ENCODE assay signal across 19 mouse cellular contexts in genomic region chr5:90661852-90662251, GRCm38 (mm10). TPM values are rescaled to one million over a fixed set of nuclear protein-coding genes. Genes with fewer than 3 reads are reported as not detected.
DNase-seq lines count a peak whose midpoint lies in the region; ATAC-seq lines count a peak whose summit lies in the region.
"Had no signal": no experiment of that assay in that cellular context is flagged by ENCODE, and none has a peak within 500 bp of the region (broad histone marks: within the 10 kb centered on the region; RNA-seq: fewer than 3 reads in every experiment).

No protein-coding gene starts in this region.

- no peaks in the 10 kb centered on the region for H3K9me3 ChIP-seq in hindbrain, embryonic 15.5 days
- no peaks in the 10 kb centered on the region for H3K9me3 ChIP-seq in hindbrain, embryonic 11.5 days (ENCODE audit: control insufficient read depth, low read length)
- no peaks in the 10 kb centered on the region for H3K9me3 ChIP-seq in midbrain, embryonic 13.5 days
- H3K9me3 ChIP-seq in midbrain, embryonic 10.5 days (replicated peaks), result no peaks in the 10 kb centered on the region
- H3K9me3 ChIP-seq in midbrain, embryonic 14.5 days (ENCODE audit: control insufficient read depth, low read length), result no peaks in the 10 kb centered on the region
- H3K9me3 ChIP-seq: heart, embryonic 12.5 days; lung, embryonic 15.5 days had no signal

- H3K27me3 ChIP-seq in hindbrain, embryonic 15.5 days, result no peaks in the 10 kb centered on the region
- H3K27me3 ChIP-seq in hindbrain, embryonic 11.5 days (ENCODE audit: control insufficient read depth, insufficient read depth, low read length), result no peaks in the 10 kb centered on the region
- H3K27me3 ChIP-seq in midbrain, embryonic 13.5 days, result no peaks in the 10 kb centered on the region
- no peaks in the 10 kb centered on the region for H3K27me3 ChIP-seq in midbrain, embryonic 10.5 days (ENCODE audit: low read depth, poor library complexity, severe bottlenecking)
- no peaks in the 10 kb centered on the region for H3K27me3 ChIP-seq in midbrain, embryonic 14.5 days (ENCODE audit: control insufficient read depth, insufficient read depth, low read length)

- no peak for DNase-seq in hindbrain, embryonic 11.5 days (ENCODE audit: low spot score)
- DNase-seq in midbrain, embryonic 10.5 days (ENCODE audit: low spot score), result no peak
- DNase-seq in midbrain, embryonic 14.5 days, result no peak
- DNase-seq in adrenal gland, postnatal 14 days, result no peak
- DNase-seq: cerebellum, adult 11 months; kidney, adult 11 months had no signal

- no peak overlapping the region for H3K4me3 ChIP-seq in hindbrain, embryonic 15.5 days
- no peak overlapping the region for H3K4me3 ChIP-seq in hindbrain, embryonic 11.5 days (ENCODE audit: low read depth, low read length)
- no peak overlapping the region for H3K4me3 ChIP-seq in midbrain, embryonic 13.5 days (replicated peaks)
- H3K4me3 ChIP-seq in midbrain, embryonic 10.5 days, result no peak overlapping the region
- no peak overlapping the region for H3K4me3 ChIP-seq in midbrain, embryonic 14.5 days (replicated peaks; ENCODE audit: low read depth, low read length)
- H3K4me3 ChIP-seq: heart, embryonic 12.5 days; lung, embryonic 15.5 days had no signal

- H3K9ac ChIP-seq in hindbrain, embryonic 15.5 days, result no peak overlapping the region
- H3K9ac ChIP-seq in hindbrain, embryonic 11.5 days (ENCODE audit: low read depth, low read length), result no peak overlapping the region
- no peak overlapping the region for H3K9ac ChIP-seq in midbrain, embryonic 13.5 days (replicated peaks)
- no peak overlapping the region for H3K9ac ChIP-seq in midbrain, embryonic 14.5 days (replicated peaks; ENCODE audit: low read length)
- H3K9ac ChIP-seq: heart, embryonic 12.5 days; hindbrain, embryonic 14.5 days; liver, embryonic 14.5 days; lung, embryonic 15.5 days had no signal

- H3K4me1 ChIP-seq in hindbrain, embryonic 15.5 days (replicated peaks), result no peaks in the 10 kb centered on the region
- no peaks in the 10 kb centered on the region for H3K4me1 ChIP-seq in hindbrain, embryonic 11.5 days (replicated peaks; ENCODE audit: control insufficient read depth, insufficient read depth, low read length)
- H3K4me1 ChIP-seq in midbrain, embryonic 13.5 days (replicated peaks), result no peaks in the 10 kb centered on the region
- H3K4me1 ChIP-seq in midbrain, embryonic 10.5 days, result no peaks in the 10 kb centered on the region
- H3K4me1 ChIP-seq in midbrain, embryonic 14.5 days (ENCODE audit: control insufficient read depth, insufficient read depth, low read length), result no peaks in the 10 kb centered on the region
- H3K4me1 ChIP-seq: heart, embryonic 12.5 days; lung, embryonic 15.5 days had no signal

- ATAC-seq in hindbrain, embryonic 15.5 days (ENCODE audit: low FRiP score, low read depth), result 0 out of 2 replicates have a peak, but pooled peaks have one; percentile 21
- ATAC-seq in hindbrain, embryonic 11.5 days (ENCODE audit: low FRiP score), result no peak
- peak; percentile 35; the same call in 1 of the 2 replicates for ATAC-seq in midbrain, embryonic 13.5 days
- ATAC-seq in midbrain, embryonic 14.5 days (ENCODE audit: low FRiP score, low TSS enrichment), result 0 out of 2 replicates have a peak, but pooled peaks have one; percentile 21
- ATAC-seq in CD4-positive, CD25-positive, alpha-beta regulatory T cell, adult 4 months, result no peak
- ATAC-seq: activated CD4-positive, CD25-positive, alpha-beta regulatory T cell, adult 4 months had no signal

- no peak overlapping the region for H3K4me2 ChIP-seq in hindbrain, embryonic 15.5 days
- H3K4me2 ChIP-seq in hindbrain, embryonic 11.5 days (replicated peaks; ENCODE audit: low read depth, low read length), result no peak overlapping the region
- no peak overlapping the region for H3K4me2 ChIP-seq in midbrain, embryonic 13.5 days (replicated peaks)
- no peak overlapping the region for H3K4me2 ChIP-seq in midbrain, embryonic 14.5 days (ENCODE audit: low read length)
- H3K4me2 ChIP-seq: heart, embryonic 12.5 days; hindbrain, embryonic 14.5 days; lung, embryonic 15.5 days had no signal

- WGBS in hindbrain, embryonic 15.5 days, result 64% methylated on average over 8 of the region's 8 CpGs
- WGBS in hindbrain, embryonic 11.5 days, result 61% methylated on average over 8 of the region's 8 CpGs
- WGBS in midbrain, embryonic 13.5 days, result 69% methylated on average over 8 of the region's 8 CpGs
- WGBS in midbrain, embryonic 10.5 days, result 74% methylated on average over 8 of the region's 8 CpGs
- WGBS in midbrain, embryonic 14.5 days, result 67% methylated on average over 8 of the region's 8 CpGs

- H3K27ac ChIP-seq in hindbrain, embryonic 15.5 days (replicated peaks), result no peak overlapping the region
- no peak overlapping the region for H3K27ac ChIP-seq in hindbrain, embryonic 11.5 days (ENCODE audit: low read depth, low read length)
- H3K27ac ChIP-seq in midbrain, embryonic 13.5 days, result no peak overlapping the region
- no peak overlapping the region for H3K27ac ChIP-seq in midbrain, embryonic 10.5 days (replicated peaks)
- H3K27ac ChIP-seq in midbrain, embryonic 14.5 days (replicated peaks; ENCODE audit: low read depth, low read length), result no peak overlapping the region
- H3K27ac ChIP-seq: hindbrain, embryonic 14.5 days; kidney, postnatal 0 days; liver, embryonic 14.5 days; lung, embryonic 15.5 days; macrophage had no signal

- H3K36me3 ChIP-seq in hindbrain, embryonic 15.5 days, result no peaks in the 10 kb centered on the region
- H3K36me3 ChIP-seq in hindbrain, embryonic 11.5 days (ENCODE audit: control insufficient read depth, insufficient read depth, low read length), result no peaks in the 10 kb centered on the region
- H3K36me3 ChIP-seq in midbrain, embryonic 13.5 days, result no peaks in the 10 kb centered on the region
- no peaks in the 10 kb centered on the region for H3K36me3 ChIP-seq in midbrain, embryonic 10.5 days
- no peaks in the 10 kb centered on the region for H3K36me3 ChIP-seq in midbrain, embryonic 14.5 days (ENCODE audit: control insufficient read depth, insufficient read depth, low read length)
- H3K36me3 ChIP-seq: heart, embryonic 12.5 days; lung, embryonic 15.5 days had no signal

RNA-seq across cellular contexts. Expression of gene Rassf6, which starts 21.4 kb away (rescaled TPM):
- 2.4 TPM in 2 replicates for polyA plus RNA-seq in hindbrain, embryonic 15.5 days (2015; fragmentation: Nextera tagmentation; extraction: Ambion mirVana)
- 0.29 and 1.2 TPM in 2 replicates for polyA plus RNA-seq in hindbrain, embryonic 11.5 days (2014; fragmentation: Nextera tagmentation; extraction: Ambion mirVana)
- polyA plus RNA-seq in midbrain, embryonic 13.5 days (2015; fragmentation: Nextera tagmentation; extraction: Ambion mirVana), result 0.40 and 0.57 TPM in 2 replicates
- polyA plus RNA-seq in midbrain, embryonic 10.5 days (2016; fragmentation: Nextera tagmentation; extraction: Ambion mirVana), result 0.37 TPM in 1 of 2 replicates, not detected in the other
- polyA plus RNA-seq in midbrain, embryonic 14.5 days (2014; fragmentation: Nextera tagmentation; extraction: Ambion mirVana), result 0.68 and 1.0 TPM in 2 replicates
- 3.1 and 3.5 TPM in 2 replicates for total RNA-seq in adrenal gland, postnatal 14 days (2021)
- polyA plus RNA-seq in CD4-positive, CD25-positive, alpha-beta regulatory T cell, adult 4 months (2017; shearing (Covaris generic)), result 1 to 10 TPM; 2.0 to 2.9 TPM
- total RNA-seq: gastrocnemius, adult 18-20 months; gastrocnemius, postnatal 4 days; heart, postnatal 14 days had no signal
- polyA plus RNA-seq: macrophage had no signal

Comparison
In these comparisons a context has a peak if more than half of its experiments do, and no peak if none do; other contexts are left out.
1. ATAC-seq: peak in hindbrain, embryonic 15.5 days (single experiment), midbrain, embryonic 13.5 days (single experiment) and midbrain, embryonic 14.5 days (single experiment); none in hindbrain, embryonic 11.5 days (single experiment) and CD4-positive, CD25-positive, alpha-beta regulatory T cell, adult 4 months (single experiment).